Mouse (Mus musculus): Measurements from ENCODE around the gene Ism2.
A peak's percentile ranks its signal among the peaks of the same experiment; 100 is the strongest.
"Not testable (repeated sequence)": the region's sequence is repeated elsewhere in the genome, so short reads cannot be mapped to it uniquely, and the experiment has no call there.

The Ism2 gene

GRCm38 (mm10) chr12:87299657-87300440 is at the start of gene Ism2:
Gene Ism2, minus strand, starts transcription at chr12:87299705.
- DNase-seq, result peak in 1 of 2 experiments; percentile 5

GRCm38 (mm10) chr12:87348029-87348428 is 48.5 kb upstream of the Ism2 start:
- no peak for DNase-seq

GRCm38 (mm10) chr12:87347511-87347910 is 48.0 kb upstream of the Ism2 start:
- DNase-seq, result no peak

- DNase-seq, result no peak
Measured at GRCm38 (mm10) chr12:87343084-87343605, 43.6 kb upstream of the Ism2 start.

- no peak for DNase-seq
Measured at GRCm38 (mm10) chr12:87338082-87338481, 38.6 kb upstream of the Ism2 start.

GRCm38 (mm10) chr12:87334886-87335285 is 35.4 kb upstream of the Ism2 start:
- DNase-seq, result no peak

- DNase-seq, result no peak
Measured at GRCm38 (mm10) chr12:87333794-87334193, 34.3 kb upstream of the Ism2 start.

- peak; percentile 7 for DNase-seq
Measured at GRCm38 (mm10) chr12:87332511-87332910, 33.0 kb upstream of the Ism2 start.

GRCm38 (mm10) chr12:87331908-87332307 is 32.4 kb upstream of the Ism2 start:
- DNase-seq, result no peak

- DNase-seq, result peak in 1 of 2 experiments; percentile 10
Measured at GRCm38 (mm10) chr12:87331053-87331456, 31.6 kb upstream of the Ism2 start.

GRCm38 (mm10) chr12:87330213-87330612 is 30.7 kb upstream of the Ism2 start:
- no peak for DNase-seq

GRCm38 (mm10) chr12:87328025-87328424 is 28.5 kb upstream of the Ism2 start:
- no peak for DNase-seq

GRCm38 (mm10) chr12:87327610-87328009 is 28.1 kb upstream of the Ism2 start:
- no peak for DNase-seq

- DNase-seq, result no peak
Measured at GRCm38 (mm10) chr12:87325452-87325851, 25.9 kb upstream of the Ism2 start.

- no peak for DNase-seq
Measured at GRCm38 (mm10) chr12:87319229-87319628, 19.7 kb upstream of the Ism2 start.

- DNase-seq, result no peak
Measured at GRCm38 (mm10) chr12:87317951-87318350, 18.4 kb upstream of the Ism2 start.

GRCm38 (mm10) chr12:87313098-87313497 is 13.6 kb upstream of the Ism2 start:
- no peak for DNase-seq

GRCm38 (mm10) chr12:87306584-87306844 is 7.0 kb upstream of the Ism2 start:
- DNase-seq, result not testable (repeated sequence)

- DNase-seq, result no peak
Measured at GRCm38 (mm10) chr12:87305767-87306583, 6.5 kb upstream of the Ism2 start.

GRCm38 (mm10) chr12:87301189-87301588 is 1.7 kb upstream of the Ism2 start:
- DNase-seq, result no peak

GRCm38 (mm10) chr12:87300441-87300690 is 861 bp upstream of the Ism2 start:
- peak in 1 of 2 experiments; percentile 9 for DNase-seq

GRCm38 (mm10) chr12:87299037-87299656 is 358 bp downstream of the Ism2 start:
- no peak for DNase-seq

- DNase-seq, result no peak
Measured at GRCm38 (mm10) chr12:87293934-87294333, 5.6 kb downstream of the Ism2 start.

- DNase-seq, result no peak
Measured at GRCm38 (mm10) chr12:87289100-87289499, 10.4 kb downstream of the Ism2 start.

All from kidney, adult 8-10 months (tissue).